ENCODE assay signal across 27 mouse cellular contexts in genomic region chr6:25429047-25429446, GRCm38 (mm10).
"Had no signal": no experiment of that assay in that cellular context is flagged by ENCODE, and none has a peak within 500 bp of the region (broad histone marks: within the 10 kb centered on the region; RNA-seq: fewer than 3 reads in every experiment).

No protein-coding gene starts in this region.

- H3K9me3 ChIP-seq: embryonic facial prominence, embryonic 10.5 days; embryonic facial prominence, embryonic 12.5 days; embryonic facial prominence, embryonic 13.5 days; embryonic facial prominence, embryonic 15.5 days; forebrain, embryonic 10.5 days; forebrain, embryonic 12.5 days; forebrain, embryonic 13.5 days; forebrain, embryonic 15.5 days had no signal

- H3K27ac ChIP-seq: embryonic facial prominence, embryonic 10.5 days; embryonic facial prominence, embryonic 12.5 days; embryonic facial prominence, embryonic 13.5 days; embryonic facial prominence, embryonic 15.5 days; forebrain, embryonic 10.5 days; forebrain, embryonic 12.5 days; forebrain, embryonic 13.5 days; forebrain, embryonic 15.5 days; gastrocnemius, adult 2 months; heart, adult 2 months had no signal

- H3K9ac ChIP-seq: embryonic facial prominence, embryonic 12.5 days; embryonic facial prominence, embryonic 13.5 days; embryonic facial prominence, embryonic 15.5 days; forebrain, embryonic 12.5 days; forebrain, embryonic 13.5 days; forebrain, embryonic 15.5 days; forebrain, postnatal 0 days had no signal

- ATAC-seq: forebrain, embryonic 13.5 days; forebrain, embryonic 14.5 days; forebrain, embryonic 15.5 days; forebrain, embryonic 16.5 days; forebrain, postnatal 0 days had no signal

- DNase-seq: cerebellum, adult 9-10 months; cerebellum, adult 9-11 months; cerebellum, postnatal 10 days; cerebellum, postnatal 14 days; cerebellum, postnatal 25 days; cerebellum, postnatal 36 days; embryo, embryonic 11 days; forebrain, postnatal 0 days; gastrocnemius, adult 2 months; gastrocnemius, postnatal 10 days; gastrocnemius, postnatal 14 days; gastrocnemius, postnatal 25 days; gastrocnemius, postnatal 36 days; heart, adult 11 months; heart, adult 18-20 months; heart, adult 2 months had no signal

- H3K27me3 ChIP-seq: embryonic facial prominence, embryonic 12.5 days; embryonic facial prominence, embryonic 13.5 days; embryonic facial prominence, embryonic 15.5 days; forebrain, embryonic 12.5 days; forebrain, embryonic 13.5 days; forebrain, embryonic 15.5 days had no signal

- H3K4me3 ChIP-seq: embryonic facial prominence, embryonic 10.5 days; embryonic facial prominence, embryonic 12.5 days; embryonic facial prominence, embryonic 13.5 days; embryonic facial prominence, embryonic 15.5 days; erythroblast, embryonic 14.5 days; forebrain, embryonic 10.5 days; forebrain, embryonic 12.5 days; forebrain, embryonic 13.5 days; forebrain, embryonic 15.5 days; gastrocnemius, adult 2 months; heart, adult 2 months had no signal

- H3K36me3 ChIP-seq: embryonic facial prominence, embryonic 10.5 days; embryonic facial prominence, embryonic 12.5 days; embryonic facial prominence, embryonic 13.5 days; embryonic facial prominence, embryonic 15.5 days; forebrain, embryonic 10.5 days; forebrain, embryonic 12.5 days; forebrain, embryonic 15.5 days had no signal

- H3K4me2 ChIP-seq: embryonic facial prominence, embryonic 12.5 days; embryonic facial prominence, embryonic 13.5 days; embryonic facial prominence, embryonic 15.5 days; forebrain, embryonic 12.5 days; forebrain, embryonic 13.5 days; forebrain, embryonic 15.5 days had no signal

- H3K4me1 ChIP-seq: embryonic facial prominence, embryonic 10.5 days; embryonic facial prominence, embryonic 12.5 days; embryonic facial prominence, embryonic 13.5 days; embryonic facial prominence, embryonic 15.5 days; forebrain, embryonic 10.5 days; forebrain, embryonic 12.5 days; forebrain, embryonic 13.5 days; forebrain, embryonic 15.5 days had no signal
